Mouse (Mus musculus) cortical plate, adult 2 months (tissue): ENCODE measurements at regions not wholly inside any gene's neighbourhood (a gene's known extent, or its start where the extent isn't known, plus 50 kb on each side); places are given as distances from the start of the nearest gene placed in this dataset.

Experiments
- CTCF ChIP-seq: fragments of 200-500 bp; IDR thresholded peaks from 2 replicates; pipeline ENCODE4 v1.5.1; 2011; ENCODE audit warnings: mild to moderate bottlenecking, control low read depth, low read length; ENCODE audit not compliant: insufficient read depth; ENCODE audit errors: extremely low read depth
- POLR2A ChIP-seq: fragments of 200-500 bp; IDR thresholded peaks from 2 replicates; pipeline ENCODE4 v1.6.1; 2011; ENCODE audit warnings: mild to moderate bottlenecking, low read length, control low read depth; ENCODE audit not compliant: insufficient read depth; ENCODE audit errors: extremely low read depth

DNA sequence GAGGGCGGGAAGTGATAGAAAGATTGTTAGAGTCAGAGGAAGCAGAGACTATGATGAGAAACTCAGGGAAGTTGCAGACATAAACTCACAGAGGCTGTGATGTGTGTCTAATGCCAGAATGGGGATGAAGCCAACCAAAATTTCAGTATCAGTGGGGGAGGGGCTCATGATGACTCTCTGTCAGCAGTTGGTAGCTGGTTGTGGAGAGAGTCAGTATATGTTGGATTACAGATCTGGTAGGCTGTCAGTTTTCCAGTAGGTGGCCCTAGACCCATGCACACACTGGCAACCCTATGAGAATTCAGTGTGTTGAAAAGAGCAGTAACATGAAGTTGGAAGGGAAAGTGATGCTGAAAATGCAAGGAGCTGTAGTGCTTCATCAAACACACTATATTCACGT is 257.5 kb downstream of the Ttc32 start:
- TF ChIP-seq CTCF (no peak), POLR2A (no peak)
